Mouse (Mus musculus): Measurements from ENCODE around the gene Gm20388.

DNA sequence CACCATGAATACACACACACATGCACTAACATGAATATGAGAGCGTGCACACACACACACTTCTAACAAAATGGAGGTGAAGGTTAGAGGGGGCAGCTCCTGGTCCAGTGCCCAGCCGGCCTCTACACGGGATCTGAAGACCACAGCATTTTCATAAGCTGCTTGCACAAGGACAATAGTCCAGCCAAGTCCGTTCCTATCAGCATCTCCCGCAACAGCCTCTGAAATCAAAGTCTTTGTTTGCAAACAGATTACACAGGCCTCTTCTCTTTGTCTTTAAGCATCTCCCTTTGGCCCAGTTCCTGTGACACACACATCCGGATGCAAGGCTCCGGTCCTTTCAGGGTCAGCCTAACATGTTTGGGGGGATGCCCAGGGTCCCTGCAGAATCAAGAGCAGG, 1958.3 kb downstream of the Gm20388 start:
- TF ChIP-seq CTCF (IDR thresholded peaks at IDR 0.05; ENCODE audit: low read depth) (no peak), EP300 (IDR thresholded peaks at IDR 0.05; ENCODE audit: low read depth) (no peak)
